Mouse (Mus musculus): ENCODE measurements around the gene Slc22a18.

DNA sequence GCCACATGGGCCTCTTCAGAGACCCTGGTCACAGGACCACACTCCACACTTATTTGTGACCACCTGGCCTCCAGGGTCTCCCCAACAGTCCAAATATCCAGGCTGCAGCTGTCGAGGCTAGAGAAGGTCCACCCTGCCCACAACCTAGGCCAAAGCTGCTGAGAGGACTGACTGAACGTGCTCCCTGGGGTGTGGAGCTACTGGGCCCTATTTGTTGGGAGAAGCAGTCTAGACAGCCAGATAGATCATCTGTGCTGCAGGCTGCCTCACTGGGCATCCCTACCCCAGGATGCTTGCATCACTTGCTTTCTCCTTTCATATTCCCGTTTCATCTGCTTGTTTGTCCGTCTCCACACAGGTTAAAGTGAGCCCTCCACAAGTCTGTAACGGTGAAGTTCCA lies 11.0 kb upstream of the Slc22a18 start:
- TF ChIP-seq POLR2A (IDR thresholded peaks at IDR 0.05; ENCODE audit: control insufficient read depth in 1 of 2, insufficient read depth in 1 of 2, low read depth in 1 of 2, low read length in 2 of 2, poor library complexity in 1 of 2) (no peak), TCF12 (IDR thresholded peaks at IDR 0.05; ENCODE audit: low read depth, low read length) (no peak), MAX (IDR thresholded peaks at IDR 0.05; ENCODE audit: low read length) (no peak), CTCF (IDR thresholded peaks at IDR 0.05 in 2 of 3, conservative IDR thresholded peaks at IDR 0.05 in 1 of 3; ENCODE audit: control insufficient read depth in 1 of 3, insufficient read depth in 1 of 3, low read depth in 2 of 3, low read length in 3 of 3, poor library complexity in 1 of 3, severe bottlenecking in 1 of 3) (no peak), ELF1 (IDR thresholded peaks at IDR 0.05; ENCODE audit: low read depth, low read length) (no peak), MYC (IDR thresholded peaks at IDR 0.05; ENCODE audit: low read depth, low read length) (no peak)
